Comparison of ENCODE assay signal across 8 mouse cellular contexts in genomic region chr10:7118258-7119077, GRCm38 (mm10).
DNase-seq lines count a peak whose midpoint lies in the region; ATAC-seq and TF ChIP-seq lines count a peak whose summit lies in the region.

No protein-coding gene starts in this region.

- peak; percentile 60 for ATAC-seq in activated CD4-positive, CD25-positive, alpha-beta regulatory T cell, adult 4 months
- peak; percentile 90 for ATAC-seq in heart, embryonic 12.5 days (ENCODE audit: insufficient number of reproducible peaks, low FRiP score)
- peak; percentile 90 for ATAC-seq in lung, embryonic 14.5 days (ENCODE audit: insufficient read depth)
- ATAC-seq in stomach, postnatal 0 days (ENCODE audit: low FRiP score, low TSS enrichment): peak; percentile 71
- no peak for ATAC-seq in midbrain, embryonic 11.5 days (ENCODE audit: low FRiP score)

- peaks cover 47% of the 10 kb centered on the region for H3K36me3 ChIP-seq in C2C12 (ENCODE audit: control insufficient read depth, insufficient read depth)
- H3K36me3 ChIP-seq in embryonic facial prominence, embryonic 10.5 days (replicated peaks): peaks cover 37% of the 10 kb centered on the region
- H3K36me3 ChIP-seq in heart, embryonic 12.5 days: peaks cover 22% of the 10 kb centered on the region
- H3K36me3 ChIP-seq in lung, embryonic 14.5 days (ENCODE audit: insufficient read depth): peaks cover 20% of the 10 kb centered on the region
- H3K36me3 ChIP-seq in stomach, postnatal 0 days (ENCODE audit: control insufficient read depth, insufficient read depth, low read length): peaks cover 7% of the 10 kb centered on the region
- no peaks in the 10 kb centered on the region; the same call in 1 of the 2 replicates for H3K36me3 ChIP-seq in midbrain, embryonic 11.5 days (ENCODE audit: control insufficient read depth, insufficient read depth, low read length)

- 83% methylated on average over 10 of the region's 10 CpGs for WGBS in embryonic facial prominence, embryonic 10.5 days
- WGBS in heart, embryonic 12.5 days: 57% methylated on average over 10 of the region's 10 CpGs
- 51% methylated on average over 10 of the region's 10 CpGs for WGBS in lung, embryonic 14.5 days
- WGBS in stomach, postnatal 0 days: 55% methylated on average over 10 of the region's 10 CpGs
- 90% methylated on average over 10 of the region's 10 CpGs for WGBS in midbrain, embryonic 11.5 days

- no peaks in the 10 kb centered on the region for H3K9me3 ChIP-seq in embryonic facial prominence, embryonic 10.5 days
- no peaks in the 10 kb centered on the region for H3K9me3 ChIP-seq in heart, embryonic 12.5 days (replicated peaks)
- no peaks in the 10 kb centered on the region for H3K9me3 ChIP-seq in lung, embryonic 14.5 days (ENCODE audit: low read depth, low read length)
- H3K9me3 ChIP-seq in stomach, postnatal 0 days (ENCODE audit: control insufficient read depth, low read length): no peaks in the 10 kb centered on the region
- H3K9me3 ChIP-seq in midbrain, embryonic 11.5 days (ENCODE audit: control insufficient read depth, low read length): no peaks in the 10 kb centered on the region

- no peak overlapping the region for H3K4me3 ChIP-seq in C2C12 (ENCODE audit: insufficient read depth, poor library complexity, severe bottlenecking)
- H3K4me3 ChIP-seq in embryonic facial prominence, embryonic 10.5 days: no peak overlapping the region
- H3K4me3 ChIP-seq in heart, embryonic 12.5 days: no peak overlapping the region
- no peak overlapping the region for H3K4me3 ChIP-seq in lung, embryonic 14.5 days (ENCODE audit: low read depth, low read length)
- no peak overlapping the region for H3K4me3 ChIP-seq in stomach, postnatal 0 days (ENCODE audit: low read depth, low read length)
- H3K4me3 ChIP-seq in midbrain, embryonic 11.5 days (ENCODE audit: low read depth, low read length): no peak overlapping the region

- H3K27me3 ChIP-seq in C2C12 (ENCODE audit: control insufficient read depth, insufficient read depth, insufficient read length): no peaks in the 10 kb centered on the region
- H3K27me3 ChIP-seq in embryonic facial prominence, embryonic 10.5 days (replicated peaks; ENCODE audit: low read depth, poor library complexity, severe bottlenecking): no peaks in the 10 kb centered on the region
- no peaks in the 10 kb centered on the region for H3K27me3 ChIP-seq in heart, embryonic 12.5 days (replicated peaks)
- H3K27me3 ChIP-seq in lung, embryonic 14.5 days (ENCODE audit: insufficient read depth, low read length): no peaks in the 10 kb centered on the region
- no peaks in the 10 kb centered on the region for H3K27me3 ChIP-seq in stomach, postnatal 0 days (ENCODE audit: control insufficient read depth, insufficient read depth, low read length)
- H3K27me3 ChIP-seq in midbrain, embryonic 11.5 days (ENCODE audit: control insufficient read depth, insufficient read depth, low read length): no peaks in the 10 kb centered on the region

- DNase-seq in embryonic facial prominence, embryonic 10.5 days (ENCODE audit: low spot score): peak; percentile 11
- peak; percentile 83 to 86 for DNase-seq in kidney, postnatal 36 days
- peak; percentile 78 for DNase-seq in lung, embryonic 14.5 days
- peak; percentile 66 for DNase-seq in stomach, postnatal 0 days (ENCODE audit: low spot score)
- DNase-seq in midbrain, embryonic 11.5 days (ENCODE audit: low spot score, missing footprints): no peak

- peaks cover 12% of the 10 kb centered on the region for H3K4me1 ChIP-seq in embryonic facial prominence, embryonic 10.5 days
- H3K4me1 ChIP-seq in heart, embryonic 12.5 days (replicated peaks): peaks cover 14% of the 10 kb centered on the region
- H3K4me1 ChIP-seq in lung, embryonic 14.5 days (ENCODE audit: insufficient read depth): 0 out of 2 replicates have a peak, but pooled peaks cover 4% of the 10 kb centered on the region
- 0 out of 2 replicates have a peak, but pooled peaks cover 2% of the 10 kb centered on the region for H3K4me1 ChIP-seq in stomach, postnatal 0 days (replicated peaks; ENCODE audit: control insufficient read depth, insufficient read depth)
- H3K4me1 ChIP-seq in midbrain, embryonic 11.5 days (ENCODE audit: control insufficient read depth, insufficient read depth, low read length): no peaks in the 10 kb centered on the region

- H3K4me2 ChIP-seq in heart, embryonic 12.5 days: peak overlapping the region; percentile 12; the same call in 1 of the 2 replicates
- H3K4me2 ChIP-seq in lung, embryonic 14.5 days: 0 out of 2 replicates have a peak overlapping the region, but pooled peaks have one; percentile 18
- no peak overlapping the region for H3K4me2 ChIP-seq in stomach, postnatal 0 days (replicated peaks; ENCODE audit: low read depth)
- H3K4me2 ChIP-seq in midbrain, embryonic 11.5 days: no peak overlapping the region

- no peak for TF ChIP-seq EP300 in stomach, postnatal 0 days (optimal IDR thresholded peaks at IDR 0.05)

- no peak for TF ChIP-seq CTCF in C2C12 (IDR thresholded peaks at IDR 0.05; ENCODE audit: control insufficient read depth, insufficient read depth, insufficient read length)
- TF ChIP-seq CTCF in lung, embryonic 14.5 days (IDR thresholded peaks at IDR 0.05; ENCODE audit: low read depth): no peak
- no peak for TF ChIP-seq CTCF in stomach, postnatal 0 days (IDR thresholded peaks at IDR 0.05; ENCODE audit: low read depth)

- peak overlapping the region; percentile 31 for H3ac ChIP-seq in C2C12 (ENCODE audit: control insufficient read depth, insufficient read length, low read depth)

- H3K79me2 ChIP-seq in C2C12 (ENCODE audit: control insufficient read depth, insufficient read depth): no peaks in the 10 kb centered on the region

- peak overlapping the region; percentile 30; the same call in 1 of the 2 replicates for H3K9ac ChIP-seq in heart, embryonic 12.5 days
- H3K9ac ChIP-seq in lung, embryonic 14.5 days: no peak overlapping the region
- H3K9ac ChIP-seq in stomach, postnatal 0 days (ENCODE audit: low read length): no peak overlapping the region
- no peak overlapping the region for H3K9ac ChIP-seq in midbrain, embryonic 11.5 days (ENCODE audit: low read length)

- peak overlapping the region; percentile 54 for H3K27ac ChIP-seq in embryonic facial prominence, embryonic 10.5 days (replicated peaks)
- peak overlapping the region; percentile 81 for H3K27ac ChIP-seq in heart, embryonic 12.5 days (ENCODE audit: poor library complexity, severe bottlenecking)
- peak overlapping the region; percentile 47; the same call in 1 of the 2 replicates for H3K27ac ChIP-seq in lung, embryonic 14.5 days (ENCODE audit: low read depth)
- H3K27ac ChIP-seq in stomach, postnatal 0 days (replicated peaks): peak overlapping the region; percentile 53
- no peak overlapping the region for H3K27ac ChIP-seq in midbrain, embryonic 11.5 days (ENCODE audit: low read depth, low read length)

- no peaks in the 10 kb centered on the region for H3K79me3 ChIP-seq in C2C12 (ENCODE audit: low read depth)

TF ChIP-seq in C2C12, 6 proteins besides CTCF, POLR2A, EP300 and RAD21:
- no peak for TF ChIP-seq USF1 (IDR thresholded peaks at IDR 0.05; ENCODE audit: low read depth)
- TF ChIP-seq MYOG (IDR thresholded peaks at IDR 0.05; ENCODE audit: control insufficient read depth, extremely low read depth, insufficient read length): no peak
- TF ChIP-seq FOSL1 (IDR thresholded peaks at IDR 0.05; ENCODE audit: insufficient read depth, low read length, poor library complexity, severe bottlenecking): no peak
- no peak for TF ChIP-seq MYOD1 (IDR thresholded peaks at IDR 0.05; ENCODE audit: control insufficient read depth, insufficient read length, low read depth)
- TF ChIP-seq MAX (IDR thresholded peaks at IDR 0.05): peak; percentile 84
- peak; percentile 78 for TF ChIP-seq CEBPB (IDR thresholded peaks at IDR 0.05; ENCODE audit: low read depth)

Comparison
In these comparisons a context has a peak if more than half of its experiments do, and no peak if none do; other contexts are left out.
1. H3K4me2 ChIP-seq: peak in heart, embryonic 12.5 days (single experiment) and lung, embryonic 14.5 days (single experiment); none in stomach, postnatal 0 days (single experiment) and midbrain, embryonic 11.5 days (single experiment).